Mouse (Mus musculus): Measurements from ENCODE around the gene Trh. TPM values are rescaled to one million over a fixed set of nuclear protein-coding genes. Genes with fewer than 3 reads are reported as not detected.

The Trh gene
- total RNA-seq (2017), result not detected in 2 replicates

DNA sequence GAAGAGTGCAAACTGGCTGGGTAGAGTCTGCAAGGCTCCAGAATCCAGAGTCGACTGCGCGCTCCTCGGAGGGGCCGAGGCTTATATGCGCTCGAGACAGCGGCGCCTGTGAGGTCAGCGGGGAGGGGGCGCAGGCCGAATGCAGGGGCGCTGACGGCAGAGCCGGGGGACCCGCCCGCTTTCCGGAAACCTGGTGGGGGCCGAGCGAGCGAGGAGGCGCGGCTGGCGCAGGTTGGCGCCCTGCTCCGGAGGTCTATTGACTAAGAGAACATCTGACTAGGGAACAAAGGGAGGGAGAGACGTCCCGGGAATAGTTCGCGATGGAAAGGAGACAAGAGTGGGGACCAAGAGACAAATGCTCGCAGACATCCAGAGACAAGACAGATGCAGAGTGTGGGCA is at the start of gene Trh:
TSS of gene Trh (minus strand) at position 60 of the 400 bp plus-strand sequence.
- no peak for ATAC-seq (ENCODE audit: extremely low read depth, insufficient number of reproducible peaks, low FRiP score, poor library complexity, severe bottlenecking)

DNA sequence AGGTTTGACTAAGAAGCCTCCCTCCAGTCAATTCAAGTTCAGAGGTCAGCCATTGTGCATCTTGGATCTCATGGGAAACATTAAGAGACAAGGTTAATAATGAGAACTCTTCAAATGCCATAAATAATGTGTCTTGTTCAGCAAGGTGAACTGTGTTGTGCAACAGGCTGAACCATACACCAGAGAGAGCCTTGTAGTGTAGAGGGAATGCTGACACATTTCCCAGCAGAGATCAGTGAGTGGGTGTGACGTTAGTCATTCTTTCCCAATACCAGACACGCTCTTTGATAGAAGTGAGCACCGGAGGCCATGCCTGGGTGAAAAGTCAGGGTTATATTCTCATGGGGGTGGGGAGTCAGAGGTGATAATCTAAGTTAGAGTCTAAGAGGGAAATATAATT is 46.4 kb upstream of the Trh start:
- no peak for ATAC-seq (ENCODE audit: extremely low read depth, insufficient number of reproducible peaks, low FRiP score, poor library complexity, severe bottlenecking)

- ATAC-seq (ENCODE audit: extremely low read depth, insufficient number of reproducible peaks, low FRiP score, poor library complexity, severe bottlenecking), result no peak
Measured at GRCm38 (mm10) chr6:92286889-92287288, 42.4 kb upstream of the Trh start.

DNA sequence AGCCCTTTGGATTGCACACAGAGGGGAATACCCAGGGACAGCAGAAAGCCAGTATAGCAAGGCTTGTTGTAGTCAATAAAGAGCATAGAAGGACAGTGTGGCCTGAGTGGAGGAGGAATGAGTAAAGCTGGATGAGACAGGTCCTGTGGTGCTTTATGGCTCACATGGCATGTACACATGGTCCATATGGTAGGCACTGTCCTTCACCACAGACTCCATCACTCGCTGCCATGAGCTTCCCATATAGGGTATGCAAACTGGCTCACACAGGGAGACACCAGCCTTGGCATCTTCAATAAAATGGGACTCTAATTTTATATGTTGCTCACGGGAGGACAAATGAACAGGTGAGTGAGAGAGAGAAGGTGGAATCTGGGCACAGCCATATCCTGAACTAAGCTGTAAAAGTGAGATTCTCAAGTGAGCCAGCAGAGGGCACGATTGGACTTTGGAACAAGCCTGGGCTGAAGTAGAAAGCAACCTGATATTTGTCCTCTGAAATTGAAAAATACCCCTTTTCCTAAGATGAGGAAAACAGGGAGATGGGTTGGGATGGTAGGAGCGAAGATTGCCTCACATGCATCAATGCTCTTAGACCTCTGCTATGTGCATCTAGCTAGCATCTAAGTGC is 41.9 kb upstream of the Trh start:
- no peak for ATAC-seq (ENCODE audit: extremely low read depth, insufficient number of reproducible peaks, low FRiP score, poor library complexity, severe bottlenecking)

DNA sequence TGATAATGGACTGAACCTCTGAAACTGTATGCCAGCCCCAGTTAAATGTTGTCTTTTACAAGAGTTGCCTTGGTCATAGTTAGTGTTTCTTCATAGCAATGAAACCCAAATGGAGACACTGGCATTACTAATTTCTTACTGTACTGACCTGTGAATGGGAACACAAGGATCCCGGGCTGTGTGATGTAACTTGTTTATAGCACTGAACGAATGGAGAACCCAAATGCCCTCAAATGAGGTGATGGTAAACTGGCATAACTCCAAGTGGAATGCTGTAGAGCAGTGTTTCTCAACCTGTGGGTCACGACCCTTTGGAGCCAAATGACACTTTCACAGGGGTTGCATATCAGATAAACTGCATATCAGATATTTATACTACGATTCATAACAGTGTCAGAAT is 41.1 kb upstream of the Trh start:
- ATAC-seq (ENCODE audit: extremely low read depth, insufficient number of reproducible peaks, low FRiP score, poor library complexity, severe bottlenecking), result no peak

GRCm38 (mm10) chr6:92277179-92277578 is 32.7 kb upstream of the Trh start:
- ATAC-seq (ENCODE audit: extremely low read depth, insufficient number of reproducible peaks, low FRiP score, poor library complexity, severe bottlenecking), result no peak

- ATAC-seq (ENCODE audit: extremely low read depth, insufficient number of reproducible peaks, low FRiP score, poor library complexity, severe bottlenecking), result no peak
Measured at GRCm38 (mm10) chr6:92273652-92274322, 29.3 kb upstream of the Trh start.

- ATAC-seq (ENCODE audit: extremely low read depth, insufficient number of reproducible peaks, low FRiP score, poor library complexity, severe bottlenecking), result no peak
Measured at GRCm38 (mm10) chr6:92272601-92273000, 28.2 kb upstream of the Trh start.

- ATAC-seq (ENCODE audit: extremely low read depth, insufficient number of reproducible peaks, low FRiP score, poor library complexity, severe bottlenecking), result peak; percentile 42; the same call in 1 of the 2 replicates
Measured at GRCm38 (mm10) chr6:92269019-92269418, 24.6 kb upstream of the Trh start.

- no peak for ATAC-seq (ENCODE audit: extremely low read depth, insufficient number of reproducible peaks, low FRiP score, poor library complexity, severe bottlenecking)
Measured at GRCm38 (mm10) chr6:92268001-92268400, 23.6 kb upstream of the Trh start.

DNA sequence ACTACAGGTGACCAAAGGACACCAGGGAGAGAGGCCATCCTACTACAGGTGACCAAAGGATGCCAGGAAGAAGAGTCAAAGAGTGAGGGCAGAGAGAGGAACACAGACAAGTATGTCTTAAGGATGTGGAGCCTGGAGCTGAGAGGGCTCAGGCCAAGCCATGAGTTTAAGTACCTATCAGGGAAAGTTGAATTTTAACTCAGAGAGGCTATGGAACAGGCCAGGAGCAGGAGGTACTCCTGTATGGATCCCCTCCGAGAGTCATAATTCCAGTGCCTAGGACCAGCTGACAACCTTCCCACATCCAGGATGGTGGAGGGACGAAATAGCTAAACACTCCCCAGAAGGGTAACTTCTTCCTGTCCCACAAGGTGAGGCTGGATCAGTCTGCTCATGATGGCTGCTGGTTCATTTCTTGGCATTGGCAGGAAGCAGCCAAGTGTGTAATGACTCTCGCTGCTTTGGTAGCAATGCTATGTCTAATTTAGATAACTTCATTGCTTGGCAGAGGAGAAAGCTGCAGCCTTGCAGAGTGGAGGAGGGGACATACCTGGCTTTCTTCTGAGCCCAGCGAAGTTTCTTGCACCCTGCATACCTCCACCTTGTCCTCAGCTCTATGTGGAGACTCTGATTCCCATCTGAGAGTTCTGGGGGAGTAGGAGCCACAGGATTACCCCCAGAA is 16.9 kb upstream of the Trh start:
- no peak for ATAC-seq (ENCODE audit: extremely low read depth, insufficient number of reproducible peaks, low FRiP score, poor library complexity, severe bottlenecking)

DNA sequence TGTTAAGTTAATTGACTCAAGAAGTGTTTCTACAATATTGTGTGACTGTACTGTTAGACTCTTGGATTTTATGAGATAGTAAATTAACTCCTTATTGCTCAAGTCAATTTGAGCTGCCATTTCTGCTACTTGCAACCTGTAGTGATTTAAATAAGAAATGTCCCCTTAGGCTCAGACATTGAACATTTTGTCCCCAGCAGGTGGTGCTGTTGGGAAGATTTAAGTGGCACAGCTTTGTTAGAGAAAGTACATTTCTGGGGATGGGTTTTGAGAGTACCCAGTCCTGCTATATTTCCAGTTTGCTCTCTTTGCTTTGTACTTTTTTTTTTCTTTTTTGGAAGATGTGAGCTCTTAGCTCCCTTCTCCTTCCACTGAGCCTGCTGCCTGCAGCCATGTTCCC is 10.9 kb upstream of the Trh start:
- no peak for ATAC-seq (ENCODE audit: extremely low read depth, insufficient number of reproducible peaks, low FRiP score, poor library complexity, severe bottlenecking)

- ATAC-seq (ENCODE audit: extremely low read depth, insufficient number of reproducible peaks, low FRiP score, poor library complexity, severe bottlenecking), result no peak
Measured at GRCm38 (mm10) chr6:92253253-92253870, 8.9 kb upstream of the Trh start.

- no peak for ATAC-seq (ENCODE audit: extremely low read depth, insufficient number of reproducible peaks, low FRiP score, poor library complexity, severe bottlenecking)
Measured at GRCm38 (mm10) chr6:92247215-92247919, 2.9 kb upstream of the Trh start.

- no peak for ATAC-seq (ENCODE audit: extremely low read depth, insufficient number of reproducible peaks, low FRiP score, poor library complexity, severe bottlenecking)
Measured at GRCm38 (mm10) chr6:92246335-92246734, 1.9 kb upstream of the Trh start.

GRCm38 (mm10) chr6:92241178-92241906 is 3.1 kb downstream of the Trh start:
- 0 out of 2 replicates have a peak, but pooled peaks have one; percentile 18 for ATAC-seq (ENCODE audit: extremely low read depth, insufficient number of reproducible peaks, low FRiP score, poor library complexity, severe bottlenecking)

DNA sequence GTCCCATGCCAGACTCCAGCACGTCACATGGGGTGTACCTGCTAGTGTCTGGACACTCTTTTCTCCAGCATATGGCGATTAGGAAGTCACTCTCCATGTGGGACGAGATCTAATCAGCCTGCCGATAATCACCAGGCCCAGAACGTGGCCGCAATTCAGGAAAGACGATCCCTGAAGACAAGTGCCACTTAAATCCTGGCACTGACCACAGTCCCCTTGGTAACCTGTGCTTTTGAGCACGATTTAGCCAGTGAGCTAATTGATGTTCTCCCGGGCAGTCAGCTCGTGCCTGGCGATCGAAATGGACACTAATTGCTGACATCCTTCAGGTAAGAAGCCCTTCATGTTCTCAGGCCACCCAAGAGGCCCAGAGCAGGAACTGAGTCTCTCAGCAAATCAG is 9.4 kb downstream of the Trh start:
- ATAC-seq (ENCODE audit: extremely low read depth, insufficient number of reproducible peaks, low FRiP score, poor library complexity, severe bottlenecking), result no peak

- no peak for ATAC-seq (ENCODE audit: extremely low read depth, insufficient number of reproducible peaks, low FRiP score, poor library complexity, severe bottlenecking)
Measured at GRCm38 (mm10) chr6:92231762-92232161, 12.7 kb downstream of the Trh start.

- ATAC-seq (ENCODE audit: extremely low read depth, insufficient number of reproducible peaks, low FRiP score, poor library complexity, severe bottlenecking), result no peak
Measured at GRCm38 (mm10) chr6:92231356-92231755, 13.1 kb downstream of the Trh start.

Measured in neutrophil, adult 5-6 weeks (primary cell).